Mouse (Mus musculus) heart, postnatal 10 days (tissue): ENCODE data around the gene Gm773. TPM values are rescaled to one million over a fixed set of nuclear protein-coding genes. Genes with fewer than 3 reads are reported as not detected.
"Not testable (repeated sequence)": the region's sequence is repeated elsewhere in the genome, so short reads cannot be mapped to it uniquely, and the experiment has no call there.

Experiments used
- DNase-seq, 2 experiments: peaks; one replicate each; pipeline ENCODE4 v3.0.0; 2021
- intact Hi-C: fragments of 180-260 bp; cut with DNase I; formaldehyde crosslinking; loops from one replicate; pipeline ENCODE4 v1.15.1; 2025
- total RNA-seq, 2 experiments: library from RNA; stranded (reverse); gene quantifications; 2 replicates each; pipeline ENCODE4 v1.2.3; 2021

The Gm773 gene
- total RNA-seq = not detected

- no peak for DNase-seq
- intact Hi-C loops = no loop called here
Measured at GRCm38 (mm10) chrX:56212771-56213170, at the start of gene Gm773. Gm773 (minus strand) TSS chrX:56212881.

DNA sequence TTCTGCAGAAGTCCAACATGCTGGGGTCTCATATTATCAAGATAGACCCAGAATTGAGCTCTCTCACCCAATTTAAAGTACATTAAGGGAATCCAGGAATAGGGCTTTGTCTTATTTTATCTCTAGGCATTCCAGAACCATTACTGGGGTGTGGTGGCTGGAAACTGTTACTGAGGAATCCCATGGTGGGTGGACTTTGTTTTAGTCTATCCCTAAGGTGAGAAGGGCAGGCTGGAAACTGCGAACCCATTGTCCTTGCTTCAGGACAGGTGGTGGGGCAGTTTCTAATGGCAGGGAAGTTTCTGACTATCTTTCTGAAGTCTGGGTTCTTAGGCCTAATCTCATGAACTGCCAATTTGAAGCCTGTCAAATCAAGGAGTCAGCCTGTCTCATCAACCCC is 26.2 kb downstream of the Gm773 start:
- intact Hi-C loops, DNase-seq: not testable (repeated sequence)

DNA sequence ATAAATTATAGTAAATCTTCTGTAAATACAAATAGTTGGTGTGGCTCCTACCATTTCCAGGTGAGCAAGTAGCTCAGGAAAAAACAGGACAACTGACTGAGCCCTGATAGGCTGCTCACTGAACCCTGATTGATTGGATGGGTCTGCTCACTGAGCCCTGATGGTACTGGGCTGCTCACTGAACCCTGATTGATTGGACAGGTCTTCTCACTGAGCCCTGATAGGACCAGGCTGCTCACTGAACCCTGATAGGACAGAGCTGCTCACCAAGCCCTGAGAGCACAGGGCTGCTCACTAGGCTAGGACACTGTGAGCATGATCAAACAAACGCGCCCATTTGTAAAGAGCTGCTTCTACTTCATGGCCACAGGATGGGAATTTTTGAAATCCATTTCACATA is 61.3 kb downstream of the Gm773 start:
- no peak for DNase-seq
- intact Hi-C loops = no loop called here

Other genes with a start within 250 kb of the Gm773 start
- 1 to 10 TPM in 1 of 2 experiments, under 1 TPM in 1; 0.53 to 1.1 TPM for gene 3830403N18Rik, start 76.3 kb downstream of the Gm773 start, total RNA-seq
- 1 to 10 TPM; 5.5 to 6.5 TPM for gene Zfp449, start 133.5 kb upstream of the Gm773 start, total RNA-seq
- gene Smim10l2a, start 161.7 kb upstream of the Gm773 start, total RNA-seq = under 1 TPM; 0.42 to 0.45 TPM
- gene Gm2174, start 235.1 kb upstream of the Gm773 start, total RNA-seq = under 1 TPM in 1 of 2 experiments, not detected in 1; 0.93 TPM
- 10 to 100 TPM; 15.1 to 15.3 TPM for gene Ints6l, start 242.0 kb upstream of the Gm773 start, total RNA-seq